Mouse (Mus musculus): ENCODE measurements around the gene Tmem115. TPM values are rescaled to one million over a fixed set of nuclear protein-coding genes. Genes with fewer than 3 reads are reported as not detected.

Tmem115 gene
- total RNA-seq (2023), result 10 to 100 TPM; 16.3 to 17.6 TPM

DNA sequence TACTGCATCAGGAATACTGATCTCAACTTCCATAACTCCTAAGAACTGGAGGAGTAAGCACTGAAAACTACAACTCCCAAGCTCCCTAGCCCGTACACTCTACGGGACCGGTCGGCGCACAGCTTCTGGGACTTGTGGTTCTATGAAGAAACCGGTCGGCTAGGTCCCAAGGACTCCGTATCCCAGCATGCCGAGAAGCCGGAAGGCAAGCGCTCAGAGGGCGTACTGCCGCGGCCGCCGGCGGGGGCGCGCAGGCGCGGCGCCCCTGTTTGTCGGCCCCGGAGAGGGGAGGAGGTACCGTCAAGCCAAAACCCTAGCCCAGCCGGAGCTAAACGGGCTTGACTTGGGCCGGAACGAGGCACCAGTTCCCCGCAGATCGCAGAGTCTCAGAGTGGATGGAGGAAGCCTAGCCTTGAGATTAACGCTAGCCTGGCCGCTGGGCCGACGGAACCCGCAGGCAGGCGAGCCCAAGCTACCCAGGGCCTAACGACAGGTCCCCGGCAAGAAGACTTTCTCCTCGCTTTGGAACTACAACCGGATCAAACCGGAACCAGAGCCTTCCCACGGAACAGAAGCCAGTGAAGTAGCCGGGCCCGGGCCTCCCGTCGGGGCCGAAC lies at the start of gene Tmem115:
Gene Tmem115 (plus strand): TSS at position 155 of the 617 bp plus-strand sequence.

DNA sequence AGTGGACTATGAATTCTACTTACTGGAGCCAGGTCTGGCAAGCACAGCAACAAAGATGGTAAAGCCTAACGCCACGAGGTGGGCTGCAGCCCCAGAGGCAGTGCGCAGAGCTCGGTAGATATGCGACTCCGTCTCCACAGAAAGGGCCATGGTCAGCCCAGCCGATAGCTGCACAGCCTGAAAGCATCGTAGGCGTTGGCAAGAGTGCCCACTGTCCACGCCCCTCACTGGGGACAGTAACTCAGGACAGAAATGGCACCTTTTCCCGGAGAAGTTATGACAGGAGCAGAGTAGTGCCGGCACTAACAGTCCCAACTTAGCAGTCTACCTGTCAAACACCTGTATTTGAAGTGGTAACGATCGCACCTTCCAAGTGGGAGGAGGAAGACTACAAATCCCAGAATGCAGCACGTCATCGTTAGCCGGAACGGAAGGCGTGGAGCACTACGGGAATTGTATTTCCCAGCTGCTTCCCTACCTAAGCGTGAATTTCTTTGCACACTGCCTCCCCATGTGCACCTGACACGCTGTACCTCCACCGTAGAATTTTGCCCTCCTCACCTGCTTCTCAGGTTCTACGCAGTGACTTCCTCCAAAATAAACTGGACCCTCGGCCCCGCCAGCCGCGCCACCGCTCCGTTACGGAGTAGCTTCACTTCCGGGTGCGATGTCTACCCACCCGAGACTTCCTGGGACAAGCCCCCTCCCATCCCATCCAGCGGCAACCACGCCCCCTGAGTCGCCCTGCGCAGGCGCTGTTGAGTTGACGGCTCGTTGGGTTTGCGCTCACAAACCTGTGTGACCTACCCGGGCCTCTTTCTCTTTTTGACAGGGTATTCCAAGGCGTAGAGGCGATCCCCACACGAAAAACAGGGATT lies 8.0 kb downstream of the Tmem115 start, which contains the start of the genes Cyb561d2 and Nprl2:
Gene Cyb561d2 (minus strand): TSS at position 720 of the 878 bp plus-strand sequence.
Gene Nprl2 (plus strand): TSS at position 753 of the 878 bp plus-strand sequence.

DNA sequence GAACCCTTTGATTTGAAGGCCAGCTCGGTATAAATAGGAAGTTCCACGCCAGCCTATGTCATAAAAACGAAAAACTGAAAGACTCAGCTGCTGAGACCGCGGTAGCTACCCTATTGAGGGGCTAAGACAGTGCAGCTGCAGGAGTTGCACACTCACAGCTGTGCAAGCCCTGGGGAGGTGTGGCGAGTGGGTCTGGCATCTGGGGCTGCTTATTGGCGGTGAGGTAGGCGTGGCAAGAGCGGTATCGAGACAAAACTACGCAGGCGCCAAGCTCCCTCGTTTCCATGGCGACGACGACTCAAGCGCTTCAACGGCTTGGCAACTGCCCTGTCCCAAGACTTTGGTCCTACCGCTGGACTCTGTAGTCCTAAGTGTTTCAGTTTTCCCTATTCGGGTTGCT lies 13.3 kb downstream of the Tmem115 start, which contains the start of gene Zmynd10:
Gene Zmynd10 (plus strand): TSS at position 273 of the 400 bp plus-strand sequence.

DNA sequence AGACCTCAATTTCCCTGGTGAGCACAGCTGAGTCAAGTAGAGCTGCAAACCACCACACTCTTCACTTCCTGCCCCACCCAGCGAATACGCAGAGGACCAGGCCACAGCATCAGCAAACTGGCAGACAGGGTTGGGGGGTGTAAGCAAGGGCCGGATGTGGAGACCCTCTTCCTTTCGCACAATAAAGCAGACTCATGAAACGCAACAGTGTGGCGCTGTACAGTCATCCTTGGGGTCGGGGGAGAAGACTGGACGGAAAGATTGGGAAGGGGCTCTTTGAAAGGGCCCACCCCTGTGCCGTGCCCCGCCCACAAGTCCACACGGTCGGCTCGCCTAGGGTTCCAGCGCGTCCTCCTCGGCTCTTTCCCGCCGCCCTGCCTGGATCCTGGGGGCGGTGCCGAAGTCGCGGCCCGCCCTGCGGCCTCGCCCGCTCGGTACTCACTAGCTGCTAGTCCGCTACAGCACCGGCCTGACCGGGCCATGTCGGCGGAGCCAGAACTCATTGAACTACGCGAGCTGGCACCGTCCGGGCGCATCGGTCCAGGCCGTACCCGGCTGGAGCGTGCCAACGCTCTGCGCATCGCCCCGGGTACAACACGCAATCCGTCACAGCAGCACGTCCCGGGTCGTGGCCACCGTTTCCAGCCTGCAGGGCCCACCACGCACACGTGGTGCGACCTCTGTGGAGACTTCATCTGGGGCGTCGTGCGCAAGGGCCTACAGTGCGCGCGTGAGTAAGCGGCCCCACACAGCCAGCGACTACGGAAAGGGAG lies 17.6 kb downstream of the Tmem115 start, which contains the start of gene Rassf1:
Gene Rassf1 (plus strand): TSS at position 439 of the 773 bp plus-strand sequence.

DNA sequence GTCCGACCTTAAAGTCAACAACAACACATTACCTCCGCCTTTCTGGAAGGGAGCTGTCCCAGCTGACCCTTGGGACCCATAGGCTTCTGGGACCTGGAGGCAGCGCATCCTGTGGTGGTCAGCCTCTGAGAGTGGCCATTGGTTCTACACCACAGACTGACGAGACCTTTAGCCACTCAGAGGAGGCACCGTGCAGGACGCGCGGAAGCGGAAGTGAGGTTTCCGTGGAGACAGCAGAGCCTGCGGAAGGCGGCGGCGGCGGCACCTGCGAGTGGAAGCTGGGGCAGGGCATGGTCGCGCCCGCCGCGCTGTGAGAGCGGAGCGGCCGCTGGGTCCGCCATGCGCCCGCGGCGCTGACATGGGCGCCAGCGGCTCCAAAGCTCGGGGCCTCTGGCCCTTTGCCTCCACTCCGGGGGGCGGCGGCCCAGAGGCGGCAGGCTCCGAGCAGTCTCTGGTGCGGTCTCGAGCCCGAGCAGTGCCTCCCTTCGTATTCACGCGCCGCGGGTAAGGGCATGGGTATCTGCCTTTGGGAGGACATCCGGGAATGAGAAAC lies 29.4 kb downstream of the Tmem115 start, which contains the start of gene Tusc2:
Gene Tusc2 (plus strand): TSS at position 227 of the 553 bp plus-strand sequence.

DNA sequence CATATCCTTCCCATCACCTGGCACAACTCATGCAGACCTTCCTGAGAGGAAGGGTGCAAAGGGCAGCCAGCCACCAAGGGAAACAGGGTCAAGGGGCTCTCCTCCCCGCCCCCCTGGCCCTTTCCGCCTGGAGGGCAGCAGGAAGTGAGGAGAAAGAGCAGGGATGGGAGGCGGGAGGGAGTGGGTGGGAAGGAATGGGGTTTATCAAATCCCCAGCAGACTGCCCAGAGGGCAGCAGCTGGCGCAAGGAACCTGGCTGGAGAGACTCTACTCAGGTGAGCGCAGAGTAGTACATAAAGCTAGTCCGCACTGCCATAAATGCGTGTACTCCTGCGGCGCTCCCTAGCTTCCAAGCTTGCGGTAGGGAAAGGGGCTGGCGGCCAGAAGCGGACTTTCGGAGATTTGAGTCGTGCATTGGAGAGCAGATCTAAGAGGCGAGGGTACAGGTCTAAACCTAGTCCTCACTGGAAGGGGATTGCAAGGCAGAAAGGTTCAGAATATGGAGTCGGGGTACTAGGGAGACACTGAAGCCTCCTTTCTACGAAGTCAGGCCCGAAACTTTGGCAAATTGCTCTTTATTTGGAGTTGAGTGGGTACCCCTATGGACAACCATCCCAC lies 34.1 kb downstream of the Tmem115 start, which contains the start of gene Hyal2:
Gene Hyal2 (plus strand): TSS at position 244 of the 618 bp plus-strand sequence.

DNA sequence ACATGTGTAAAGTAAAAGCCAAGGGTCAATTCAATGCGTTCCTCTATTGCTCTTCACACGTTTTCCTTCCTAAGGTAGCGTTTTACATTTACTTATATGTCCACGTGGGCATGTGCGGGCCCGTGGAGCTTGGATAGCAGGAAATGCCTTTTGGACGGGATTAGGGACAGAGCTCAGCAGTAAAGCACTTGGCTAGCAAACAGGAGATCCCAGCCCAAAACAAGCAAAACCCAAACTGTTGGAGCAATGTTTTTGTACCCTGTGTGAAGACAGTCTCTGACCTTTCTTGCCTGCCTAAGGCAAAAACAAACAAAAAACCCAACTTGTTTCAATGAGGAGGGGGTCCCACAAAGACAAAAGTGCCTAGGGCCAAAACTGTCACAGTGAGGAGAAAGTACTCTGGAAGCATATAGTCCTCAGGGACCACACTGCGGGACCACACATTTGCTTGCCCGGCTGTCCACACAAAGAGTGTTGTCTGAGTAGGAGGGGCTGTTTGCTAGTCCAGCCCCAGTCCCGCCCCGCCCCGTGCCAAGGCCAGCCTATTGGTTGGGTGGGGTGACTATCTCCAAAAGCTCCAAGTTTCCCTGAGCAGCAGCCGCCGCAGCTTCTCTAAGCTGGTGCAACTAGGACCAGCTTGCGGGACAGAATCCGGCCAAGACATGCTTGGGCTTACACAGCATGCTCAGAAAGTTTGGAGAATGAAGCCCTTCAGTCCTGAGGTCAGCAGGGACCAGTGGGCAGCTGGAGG lies 42.8 kb downstream of the Tmem115 start, which contains the start of gene Hyal1:
Gene Hyal1 (plus strand): TSS at position 571 of the 751 bp plus-strand sequence.

DNA sequence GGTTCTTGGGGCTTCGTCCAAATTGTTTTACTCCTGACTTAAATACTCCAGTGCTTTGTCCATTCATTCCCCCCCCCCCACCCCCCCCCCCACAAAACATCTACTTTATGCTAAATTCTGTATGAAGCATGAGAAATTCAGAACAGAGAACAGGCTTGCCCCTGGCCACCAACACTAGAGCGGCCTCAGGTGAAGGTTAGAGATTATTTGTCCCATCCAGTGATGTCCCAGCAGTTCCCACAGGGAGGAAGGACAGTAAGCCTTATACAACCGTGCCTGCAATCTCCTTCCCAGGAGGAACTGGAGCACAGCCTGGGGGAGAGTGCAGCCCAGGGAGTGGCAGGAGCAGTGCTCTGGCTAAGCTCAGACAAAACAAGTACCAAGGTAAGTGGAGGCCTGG lies 44.8 kb downstream of the Tmem115 start, which contains the start of gene Naa80:
Gene Naa80 (plus strand): TSS at position 301 of the 400 bp plus-strand sequence.

DNA sequence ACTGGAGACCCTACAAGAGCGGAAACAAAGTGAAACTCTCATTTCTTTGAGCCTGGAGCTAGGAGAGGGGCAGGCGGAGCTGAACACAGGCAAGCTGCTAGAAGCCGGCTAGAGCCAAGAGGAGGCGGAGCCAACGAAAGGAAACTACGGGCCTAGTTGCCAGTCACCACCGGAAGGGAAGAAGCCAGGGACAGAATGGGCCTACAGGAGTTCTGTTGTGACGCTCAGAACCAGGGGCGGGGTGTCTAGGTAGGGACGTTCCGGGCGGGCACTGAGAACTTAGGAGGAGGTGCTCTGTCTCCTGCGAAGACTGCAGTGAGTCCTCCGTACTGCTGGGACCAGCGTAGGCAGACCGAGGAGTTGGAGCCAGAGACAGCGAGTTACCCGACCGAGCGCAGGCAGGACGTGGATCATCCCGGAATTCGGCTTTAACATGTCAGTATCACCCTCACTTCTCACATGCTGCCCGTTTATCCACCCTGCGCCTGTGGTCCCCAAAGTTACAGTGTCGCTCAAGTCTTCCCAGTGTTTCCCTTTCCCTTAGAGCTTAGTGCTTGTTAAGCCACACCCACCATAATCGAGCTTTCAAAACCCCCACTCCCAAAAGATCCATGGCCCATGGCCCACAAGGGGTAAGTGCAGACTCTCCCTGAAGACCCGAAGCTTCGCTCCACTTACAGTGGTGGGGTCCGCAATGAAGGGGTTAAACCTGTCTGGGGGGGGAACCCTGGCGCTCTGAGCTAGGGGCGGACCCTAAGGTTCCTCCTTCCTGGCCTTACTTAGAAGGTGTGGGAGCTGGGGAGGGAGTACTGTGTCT lies 47.0 kb downstream of the Tmem115 start, which contains the start of gene Hyal3:
Gene Hyal3 (plus strand): TSS at position 318 of the 817 bp plus-strand sequence.

DNA sequence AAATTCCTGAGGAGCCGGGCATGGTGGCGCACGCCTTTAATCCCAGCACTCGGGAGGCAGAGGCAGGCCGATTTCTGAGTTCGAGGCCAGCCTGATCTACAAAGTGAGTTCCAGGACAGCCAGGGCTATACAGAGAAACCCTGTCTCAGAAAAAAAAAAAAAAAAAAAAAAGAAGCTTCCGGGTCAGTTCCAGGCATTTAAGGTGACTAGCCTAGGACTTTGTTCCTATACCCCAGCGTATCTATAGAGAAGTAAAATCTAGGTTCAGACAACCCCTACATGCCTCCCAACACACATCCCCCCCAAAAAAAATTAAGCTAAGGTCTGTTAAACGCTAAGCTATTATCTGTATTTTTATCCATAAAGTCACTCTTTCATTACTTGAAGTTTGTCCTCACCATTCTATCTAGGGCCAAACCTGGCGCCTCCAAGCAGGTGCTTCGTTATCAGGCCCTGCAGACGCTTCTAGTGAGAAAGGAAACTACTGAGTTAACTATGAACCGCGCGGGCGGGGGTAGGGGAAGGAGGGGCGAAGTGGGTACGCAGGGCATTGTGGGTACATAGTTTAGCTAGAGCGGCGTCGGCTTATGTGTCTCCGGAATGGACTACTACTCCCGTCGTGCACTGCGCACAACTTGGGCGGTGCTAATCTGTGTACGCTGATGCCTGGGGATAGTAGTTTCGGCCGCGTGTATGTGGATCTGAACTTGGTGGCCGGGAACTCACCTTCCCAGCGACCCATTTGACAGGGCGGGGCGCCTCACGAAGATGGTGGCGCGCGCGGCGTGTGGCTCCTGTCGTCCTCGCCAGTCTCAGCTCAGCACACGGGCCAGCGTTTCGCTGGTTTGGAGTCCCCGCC lies 53.5 kb downstream of the Tmem115 start, which contains the start of gene Ifrd2:
Gene Ifrd2 (plus strand): TSS at position 669 of the 859 bp plus-strand sequence.

Other genes with a start within 250 kb of the Tmem115 start
- 100 to 1,000 TPM; 120 to 133 TPM for gene Mapkapk3, start 244.1 kb upstream of the Tmem115 start, total RNA-seq (2023)
- gene Cish, start 237.9 kb upstream of the Tmem115 start, total RNA-seq (2023), result 1 to 10 TPM; 5.0 to 5.4 TPM
- gene Hemk1, start 195.6 kb upstream of the Tmem115 start, total RNA-seq (2023), result 1 to 10 TPM; 3.9 to 5.0 TPM
- not detected for gene 6430571L13Rik, start 193.3 kb upstream of the Tmem115 start, total RNA-seq (2023)
- gene Cacna2d2, start 134.3 kb upstream of the Tmem115 start, total RNA-seq (2023), result under 1 TPM; 0.09 to 0.62 TPM
- 1 to 10 TPM; 6.7 to 7.6 TPM for gene Cyb561d2, start 8.2 kb downstream of the Tmem115 start, total RNA-seq (2023)
- gene Nprl2, start 8.3 kb downstream of the Tmem115 start, total RNA-seq (2023), result 1 to 10 TPM; 8.4 to 9.3 TPM
- under 1 TPM in 1 of 2 experiments, not detected in 1; 0.20 TPM for gene Zmynd10, start 13.4 kb downstream of the Tmem115 start, total RNA-seq (2023)
- gene Rassf1, start 17.6 kb downstream of the Tmem115 start, total RNA-seq (2023), result 10 to 100 TPM; 47.3 to 60.9 TPM
- gene Tusc2, start 29.3 kb downstream of the Tmem115 start, total RNA-seq (2023), result 1 to 10 TPM; 6.4 to 6.9 TPM
- 1 to 10 TPM; 2.8 to 4.5 TPM for gene Hyal2, start 34.0 kb downstream of the Tmem115 start, total RNA-seq (2023)
- gene Hyal1, start 43.0 kb downstream of the Tmem115 start, total RNA-seq (2023), result 1 to 10 TPM in 1 of 2 experiments, under 1 TPM in 1; 0.49 to 1.3 TPM
- gene Naa80, start 44.9 kb downstream of the Tmem115 start, total RNA-seq (2023), result 1 to 10 TPM; 9.0 to 9.1 TPM
- gene Hyal3, start 46.9 kb downstream of the Tmem115 start, total RNA-seq (2023), result under 1 TPM; 0.76 to 0.88 TPM
- 10 to 100 TPM; 16.5 to 30.6 TPM for gene Ifrd2, start 53.7 kb downstream of the Tmem115 start, total RNA-seq (2023)
- gene Sema3b, start 75.3 kb downstream of the Tmem115 start, total RNA-seq (2023), result 1 to 10 TPM in 1 of 2 experiments, under 1 TPM in 1; 0.86 to 1.1 TPM
- 1,000 to 10,000 TPM; 1,195 to 1,197 TPM for gene Gnai2, start 101.4 kb downstream of the Tmem115 start, total RNA-seq (2023)
- not detected for gene Slc38a3, start 135.6 kb downstream of the Tmem115 start, total RNA-seq (2023)
- gene Gnat1, start 145.8 kb downstream of the Tmem115 start, total RNA-seq (2023), result not detected
- gene Sema3f, start 176.5 kb downstream of the Tmem115 start, total RNA-seq (2023), result under 1 TPM in 1 of 2 experiments, not detected in 1; 0.53 TPM
- 100 to 1,000 TPM; 165 to 173 TPM for gene Rbm5, start 237.1 kb downstream of the Tmem115 start, total RNA-seq (2023)

All from neutrophil, adult 59 days (primary cell).